12 mouse cellular contexts compared by ENCODE assay signal in the genomic region with DNA sequence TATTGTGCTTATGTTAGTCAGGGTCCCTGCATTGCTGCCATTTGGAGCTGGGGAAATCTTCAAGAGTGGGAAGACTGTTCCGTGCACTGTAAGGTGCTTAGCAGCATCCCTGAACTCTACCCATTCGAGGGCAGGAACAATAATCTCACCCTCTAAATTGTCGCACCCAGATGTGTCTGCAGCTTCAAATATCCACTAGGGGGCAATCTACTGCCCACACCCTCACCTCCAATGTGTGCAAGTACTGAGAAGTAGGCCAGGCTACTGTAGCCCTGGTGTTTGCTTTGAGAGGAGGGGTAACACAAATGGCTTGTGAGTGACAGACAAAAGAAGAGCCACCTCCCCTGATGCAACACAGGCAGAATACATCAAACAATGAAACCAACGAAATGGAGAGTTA.
DNase-seq lines count a peak whose midpoint lies in the region; ATAC-seq and TF ChIP-seq lines count a peak whose summit lies in the region.
"Had no signal": no experiment of that assay in that cellular context is flagged by ENCODE, and none has a peak within 500 bp of the region (broad histone marks: within the 10 kb centered on the region; RNA-seq: fewer than 3 reads in every experiment).

No protein-coding gene starts in this region.

- H3K9ac ChIP-seq in liver, embryonic 13.5 days, result no peak overlapping the region
- H3K9ac ChIP-seq in MEL (ENCODE audit: control insufficient read depth, low read depth, low read length, poor library complexity, severe bottlenecking), result no peak overlapping the region
- H3K9ac ChIP-seq: heart, embryonic 15.5 days had no signal

- no peak for TF ChIP-seq POLR2A in MEL (IDR thresholded peaks at IDR 0.05; ENCODE audit: control insufficient read depth in 1 of 2, insufficient read depth in 1 of 2, low read depth in 1 of 2, low read length in 2 of 2, poor library complexity in 1 of 2)

- H3K27ac ChIP-seq in liver, embryonic 13.5 days, result no peak overlapping the region
- H3K27ac ChIP-seq in MEL (ENCODE audit: control insufficient read depth, low read depth, low read length), result no peak overlapping the region
- H3K27ac ChIP-seq: heart, embryonic 15.5 days had no signal

- no peak overlapping the region for H3K4me2 ChIP-seq in liver, embryonic 13.5 days
- H3K4me2 ChIP-seq: heart, embryonic 15.5 days had no signal

- no peaks in the 10 kb centered on the region for H3K36me3 ChIP-seq in liver, embryonic 13.5 days
- no peaks in the 10 kb centered on the region for H3K36me3 ChIP-seq in MEL (ENCODE audit: control insufficient read depth in 1 of 2, insufficient read depth in 2 of 2, low read length in 2 of 2)
- H3K36me3 ChIP-seq: heart, embryonic 15.5 days had no signal

- peak; percentile 35 for TF ChIP-seq RAD21 in MEL (IDR thresholded peaks at IDR 0.05; ENCODE audit: low read depth, low read length)

- no peak overlapping the region for H3K4me3 ChIP-seq in liver, embryonic 13.5 days (replicated peaks)
- no peak overlapping the region for H3K4me3 ChIP-seq in MEL (ENCODE audit: control insufficient read depth in 1 of 2, insufficient read depth in 1 of 2, low read depth in 2 of 2, low read length in 2 of 2)
- H3K4me3 ChIP-seq: heart, embryonic 15.5 days had no signal

- no peak for ATAC-seq in liver, embryonic 13.5 days (ENCODE audit: low read depth)
- 0 out of 2 replicates have a peak, but pooled peaks have one; percentile 61 for ATAC-seq in megakaryocyte-erythroid progenitor cell, adult 5-6 weeks (replicated peaks; ENCODE audit: low FRiP score, low TSS enrichment, poor library complexity, severe bottlenecking)

- 63% methylated on average over 4 of the region's 4 CpGs for WGBS in liver, embryonic 13.5 days (ENCODE audit: insufficient replicate concordance)

- no peak for TF ChIP-seq EP300 in MEL (IDR thresholded peaks at IDR 0.05; ENCODE audit: low read depth in 1 of 2, low read length in 2 of 2)

- H3K9me3 ChIP-seq in liver, embryonic 13.5 days (replicated peaks), result no peaks in the 10 kb centered on the region
- H3K9me3 ChIP-seq in MEL (replicated peaks; ENCODE audit: insufficient read depth, low read length), result no peaks in the 10 kb centered on the region
- H3K9me3 ChIP-seq: heart, embryonic 15.5 days had no signal

- H3K27me3 ChIP-seq in liver, embryonic 13.5 days, result peaks cover 4% of the 10 kb centered on the region; the same call in 1 of the 2 replicates
- no peaks in the 10 kb centered on the region; a peak in 3 of 4 replicates for H3K27me3 ChIP-seq in MEL (ENCODE audit: control insufficient read depth in 1 of 2, insufficient read depth in 2 of 2, low read length in 2 of 2)
- H3K27me3 ChIP-seq: heart, embryonic 15.5 days had no signal

- DNase-seq in embryo, embryonic 11 days, result peak; percentile 17
- no peak for DNase-seq in embryo, embryonic 9.5 days (ENCODE audit: extremely low spot score)
- DNase-seq in liver, embryonic 13.5 days, result peak; percentile 2
- DNase-seq in liver, result no peak
- peak; percentile 42 for DNase-seq in MEL (ENCODE audit: low read depth, low spot score)
- no peak for DNase-seq in testis, postnatal 14 days (ENCODE audit: low spot score)
- DNase-seq in yolk sac, embryonic 10.5 days (ENCODE audit: low spot score), result no peak
- DNase-seq: kidney, adult 9 months; lung, postnatal 14 days; right cerebral cortex, postnatal 4 days had no signal

- peak; percentile 54 to 70 (median 64) for TF ChIP-seq CTCF in MEL (IDR thresholded peaks at IDR 0.05 in 2 of 3, conservative IDR thresholded peaks at IDR 0.05 in 1 of 3; ENCODE audit: control insufficient read depth in 1 of 3, insufficient read depth in 1 of 3, low read depth in 2 of 3, low read length in 3 of 3, poor library complexity in 1 of 3, severe bottlenecking in 1 of 3)

- no peaks in the 10 kb centered on the region for H3K4me1 ChIP-seq in liver, embryonic 13.5 days (replicated peaks)
- H3K4me1 ChIP-seq in MEL (ENCODE audit: control insufficient read depth in 1 of 2, insufficient read depth in 2 of 2, low read length in 2 of 2), result no peaks in the 10 kb centered on the region
- H3K4me1 ChIP-seq: heart, embryonic 15.5 days had no signal

- H3K79me2 ChIP-seq in MEL (ENCODE audit: control insufficient read depth, insufficient read depth, low read length, poor library complexity), result no peaks in the 10 kb centered on the region

TF ChIP-seq in MEL, 35 proteins besides CTCF, POLR2A, EP300 and RAD21:
- no peak for TF ChIP-seq CHD1 (IDR thresholded peaks at IDR 0.05; ENCODE audit: low read depth, low read length)
- peak; percentile 57 for TF ChIP-seq SMC3 (IDR thresholded peaks at IDR 0.05; ENCODE audit: low read depth, low read length)
- 0 out of 2 replicates have a peak, but pooled peaks have one; percentile 11 for TF ChIP-seq ZC3H11A (IDR thresholded peaks at IDR 0.05; ENCODE audit: low read depth, low read length)
TF ChIP-seq in MEL: peak in this region for 2.

Comparison
In these comparisons a context has a peak if more than half of its experiments do, and no peak if none do; other contexts are left out.
1. DNase-seq: peak in embryo, embryonic 11 days (single experiment), liver, embryonic 13.5 days (single experiment) and MEL (single experiment); none in embryo, embryonic 9.5 days (single experiment), liver (single experiment), testis, postnatal 14 days (single experiment) and yolk sac, embryonic 10.5 days (single experiment).